Mouse (Mus musculus): ENCODE data around the gene Tigd3.

Gene Tigd3

DNA sequence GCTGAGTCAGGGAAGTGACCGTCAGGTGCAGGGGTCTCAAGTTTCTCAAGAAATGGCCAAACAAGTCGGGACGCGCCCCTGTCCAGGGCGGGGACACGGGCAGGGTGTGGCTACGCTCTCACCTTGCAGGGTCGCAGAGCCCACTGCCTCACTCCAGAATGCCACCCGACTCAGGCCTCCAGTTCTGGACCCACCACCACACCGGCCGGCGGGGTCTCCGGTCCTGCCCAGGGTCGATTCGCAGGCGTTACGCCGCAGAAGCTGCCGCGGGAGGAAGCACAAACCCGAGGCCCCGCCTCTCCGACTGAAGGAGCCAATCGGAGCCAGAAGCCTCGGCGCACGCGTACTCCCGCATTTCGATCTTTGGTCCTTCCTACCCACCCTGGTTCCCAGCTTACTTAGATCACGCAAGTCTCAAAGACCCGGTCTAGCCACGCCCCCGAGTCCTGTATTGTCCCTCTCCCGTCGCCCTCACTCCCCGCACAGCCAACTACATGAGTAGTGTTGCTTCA, 18.9 kb downstream of the Tigd3 start, which contains the start of gene Frmd8:
TSS of gene Frmd8 (minus strand) at position 306 of the 512 bp plus-strand sequence.
- DNase-seq = peak; percentile 95

DNA sequence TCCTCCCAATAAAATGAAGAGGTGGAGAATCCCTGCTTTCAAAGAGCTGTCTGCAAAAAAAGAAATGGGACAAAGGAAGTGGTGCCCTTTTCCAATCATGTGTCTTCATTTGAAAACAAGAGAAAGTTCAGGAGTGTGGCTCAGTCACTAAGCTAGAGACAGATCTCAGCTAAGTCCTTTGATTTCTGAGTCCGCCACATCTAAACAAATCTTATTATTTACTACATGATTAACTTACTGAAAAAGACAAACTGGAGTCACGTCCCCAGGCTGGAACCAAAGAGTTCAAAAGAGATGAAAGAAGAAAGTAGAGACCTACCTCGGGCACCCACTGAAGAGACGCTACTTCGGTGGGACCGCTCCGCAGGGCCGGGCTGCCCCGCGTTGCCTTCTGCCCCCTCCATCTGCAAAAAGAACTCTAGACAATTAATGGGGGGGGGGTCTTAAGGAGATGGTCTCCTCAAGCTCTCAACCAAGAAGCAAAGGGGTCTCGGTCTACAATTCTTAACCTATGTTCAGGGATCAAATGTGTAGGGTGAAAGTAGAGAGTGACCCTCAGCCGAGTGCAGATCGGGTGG, 19.5 kb downstream of the Tigd3 start:
- no peak for DNase-seq

DNA sequence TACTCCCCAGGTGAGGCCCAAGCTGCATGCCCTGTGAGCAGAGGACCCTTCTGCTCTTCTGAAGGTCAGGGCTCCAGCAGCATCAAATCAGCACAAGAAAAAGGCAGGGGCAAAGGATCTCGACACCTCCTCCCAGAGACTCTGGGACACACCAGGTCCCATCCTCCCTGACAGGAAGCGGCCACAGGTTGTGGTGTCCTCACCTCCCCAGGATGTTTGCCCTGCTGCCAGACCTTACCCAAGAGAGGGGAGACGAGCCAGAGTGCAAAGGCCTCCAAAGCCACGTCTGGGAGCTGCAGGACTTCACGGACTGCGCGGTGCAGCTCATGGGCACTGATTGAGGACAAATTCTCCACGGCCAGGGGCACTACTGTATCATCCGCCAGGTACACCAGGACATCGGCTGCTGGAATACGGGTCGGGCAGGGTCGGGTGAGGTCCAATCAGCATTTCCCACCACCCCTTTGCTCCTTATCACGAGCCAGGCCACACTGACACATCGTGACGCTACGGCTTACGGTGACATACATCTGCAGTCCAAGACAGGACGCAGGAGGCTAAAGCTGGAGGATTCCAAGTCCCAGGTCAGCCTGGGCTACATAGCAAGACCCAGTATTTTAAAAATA, 20.9 kb downstream of the Tigd3 start:
- no peak for DNase-seq

DNA sequence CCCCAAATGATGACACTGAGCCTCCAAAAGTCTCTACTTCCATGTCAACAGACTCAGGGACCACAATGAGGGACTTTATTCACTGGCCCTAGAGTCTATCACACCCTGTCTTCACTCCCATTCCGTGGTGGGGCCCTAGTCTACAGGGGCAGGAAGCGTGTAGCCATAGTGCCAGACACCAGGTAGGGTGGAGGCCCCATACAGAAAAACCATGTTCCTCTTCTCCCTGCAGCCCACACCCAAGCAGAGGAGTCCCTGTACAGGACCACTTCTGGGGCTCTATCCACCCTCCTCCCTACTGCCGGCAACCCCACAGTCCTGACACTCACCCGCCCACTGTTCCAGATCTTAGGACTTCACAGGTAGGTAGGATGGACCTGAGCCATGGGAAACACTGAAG, 21.4 kb downstream of the Tigd3 start:
- DNase-seq = no peak

DNA sequence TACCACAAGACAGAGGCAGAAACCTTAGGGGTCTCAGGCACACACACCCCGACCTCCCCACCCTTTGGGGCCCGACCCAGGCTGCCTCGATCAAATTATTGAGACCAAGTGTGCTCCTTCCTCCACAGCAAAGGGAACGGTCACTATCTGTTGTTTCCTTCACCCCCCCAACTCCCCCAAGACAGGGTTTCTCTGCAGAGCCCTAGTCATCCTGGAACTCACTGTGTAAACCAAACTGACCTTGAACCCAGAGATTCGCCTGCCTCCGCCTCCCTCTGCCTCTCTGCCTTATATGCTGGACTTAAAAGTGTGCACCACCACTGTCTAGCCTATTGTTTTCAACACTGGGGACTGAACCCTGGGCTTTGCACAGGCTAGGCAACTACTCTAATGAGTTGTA, 22.3 kb downstream of the Tigd3 start:
- no peak for DNase-seq

DNA sequence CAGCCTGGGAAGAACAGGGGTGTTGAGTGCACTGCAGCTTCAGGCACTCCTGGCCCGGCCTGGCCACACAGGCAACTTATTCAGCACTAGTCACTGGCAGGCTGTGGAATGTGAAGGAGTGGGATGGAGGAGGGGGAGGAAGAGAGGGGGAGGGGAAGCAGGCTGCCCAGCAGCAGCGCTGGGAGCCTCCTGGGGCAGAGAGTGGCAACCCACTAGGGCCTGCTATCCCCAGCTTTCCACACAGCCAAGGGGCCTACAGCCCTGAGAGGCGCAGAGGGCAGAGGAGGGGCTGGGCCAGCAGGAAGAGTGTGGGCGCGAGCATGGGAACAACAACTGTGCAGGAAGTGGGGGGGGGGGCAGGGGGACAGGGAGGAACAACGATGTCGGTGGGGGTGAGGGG, 22.7 kb downstream of the Tigd3 start:
- DNase-seq = no peak

DNA sequence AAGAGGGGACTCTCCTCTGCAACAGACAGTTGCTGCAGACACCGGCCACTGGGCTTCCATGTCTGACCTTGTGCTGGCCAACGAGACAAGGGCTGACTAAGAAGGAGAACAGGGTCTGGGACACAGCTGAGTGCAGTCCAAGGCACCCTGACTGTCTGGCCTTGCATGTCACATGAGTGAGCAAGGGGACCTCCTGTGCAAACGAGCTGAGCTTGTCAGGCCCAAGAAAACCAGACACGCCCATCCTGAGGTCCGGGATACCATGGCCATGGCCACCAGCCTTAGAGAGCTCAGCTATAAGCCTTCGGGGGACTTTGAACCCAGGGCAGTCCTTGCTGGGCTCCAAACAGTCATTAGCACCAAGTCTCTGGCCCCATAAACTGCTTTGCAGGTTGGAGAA, 25.9 kb downstream of the Tigd3 start:
- DNase-seq = no peak

DNA sequence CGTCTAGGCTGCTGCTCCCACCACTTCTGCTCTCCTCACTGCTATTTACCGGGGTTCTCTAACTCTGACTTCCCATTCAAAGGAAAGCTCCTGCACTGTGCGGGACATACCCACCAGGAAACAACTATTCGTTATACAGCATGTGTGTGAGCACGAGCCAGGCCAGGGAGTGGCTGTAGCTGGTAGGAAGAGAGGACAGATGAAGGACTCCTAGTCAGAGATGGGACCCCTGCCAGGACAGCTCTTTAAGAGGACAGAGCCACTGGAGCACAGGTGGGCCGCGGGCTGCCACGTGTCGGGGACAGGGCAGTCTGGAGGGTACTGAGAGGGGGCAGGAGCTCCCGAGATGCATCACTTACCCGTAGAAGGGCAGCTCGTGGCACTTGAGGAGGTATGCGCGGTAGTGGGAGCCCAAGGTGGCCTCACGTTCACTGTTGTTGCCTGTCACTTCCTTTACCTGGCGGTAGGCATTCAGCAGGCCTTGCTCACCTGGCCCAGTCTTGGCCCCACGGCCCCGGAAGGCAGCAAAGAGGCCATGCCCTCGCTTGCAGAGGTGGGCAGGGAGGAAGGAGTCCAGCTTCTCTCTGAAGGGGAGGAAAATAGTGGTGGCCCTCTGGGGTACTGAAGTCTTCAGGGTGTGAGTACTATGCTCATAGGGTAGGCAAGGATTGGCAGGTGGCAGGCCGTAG, 29.1 kb downstream of the Tigd3 start:
- no peak for DNase-seq

DNA sequence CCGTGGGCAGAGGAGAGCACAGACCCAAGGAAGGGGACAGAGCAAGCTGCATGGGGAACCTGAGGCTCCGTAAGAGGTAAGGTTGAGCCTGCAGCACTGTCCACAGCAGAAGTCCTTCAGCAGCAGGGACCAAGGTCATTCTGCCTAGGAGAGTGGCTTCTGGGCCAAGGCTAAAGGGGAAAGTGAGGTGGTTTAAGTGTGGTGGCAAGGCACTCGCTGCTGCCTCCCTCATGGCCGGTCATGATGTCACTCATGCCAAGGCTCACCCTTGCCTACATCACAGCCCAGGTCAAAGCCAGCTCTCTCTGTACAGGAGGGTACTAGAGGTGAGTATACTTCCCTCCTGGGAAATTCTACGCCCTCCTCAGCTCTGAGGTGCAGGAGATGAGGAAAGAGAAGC, 30.2 kb downstream of the Tigd3 start:
- no peak for DNase-seq

DNA sequence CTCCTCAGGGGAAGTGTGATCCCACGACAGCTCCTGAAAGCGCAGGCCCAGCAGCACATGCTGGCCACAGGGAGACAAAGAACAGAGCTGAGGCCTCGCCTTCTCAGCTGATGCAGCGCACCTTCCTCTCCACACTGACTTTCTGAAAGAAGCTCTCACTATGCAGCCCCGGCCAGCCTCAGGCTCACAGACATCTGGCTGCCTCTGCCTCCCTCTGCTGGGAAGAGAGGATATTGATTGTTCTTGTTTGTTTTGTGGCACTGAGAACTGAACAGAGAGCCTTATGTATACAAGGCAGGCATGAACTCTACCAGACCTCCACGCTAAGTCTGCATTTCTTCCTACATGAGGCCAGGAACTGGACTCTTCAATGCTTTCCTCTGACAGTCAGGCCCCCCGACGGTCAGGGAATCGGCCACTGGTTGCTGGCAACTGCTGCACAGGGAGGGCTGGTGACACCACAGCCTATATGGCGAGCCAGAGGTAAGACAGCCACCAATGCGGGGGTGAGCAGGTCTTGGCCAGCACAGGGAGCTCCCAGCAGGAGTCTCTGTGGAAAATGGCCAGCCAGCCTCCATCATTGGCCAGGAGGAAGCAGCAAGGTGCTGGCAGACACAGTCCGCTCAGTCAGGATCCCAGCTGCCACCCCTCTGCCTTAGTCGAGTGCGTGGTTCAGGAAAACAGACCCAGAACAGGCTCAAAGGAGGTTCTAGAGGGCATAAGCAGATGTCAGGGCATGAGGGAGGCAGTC, 31.4 kb downstream of the Tigd3 start:
- peak; percentile 42 to 58 for DNase-seq

DNA sequence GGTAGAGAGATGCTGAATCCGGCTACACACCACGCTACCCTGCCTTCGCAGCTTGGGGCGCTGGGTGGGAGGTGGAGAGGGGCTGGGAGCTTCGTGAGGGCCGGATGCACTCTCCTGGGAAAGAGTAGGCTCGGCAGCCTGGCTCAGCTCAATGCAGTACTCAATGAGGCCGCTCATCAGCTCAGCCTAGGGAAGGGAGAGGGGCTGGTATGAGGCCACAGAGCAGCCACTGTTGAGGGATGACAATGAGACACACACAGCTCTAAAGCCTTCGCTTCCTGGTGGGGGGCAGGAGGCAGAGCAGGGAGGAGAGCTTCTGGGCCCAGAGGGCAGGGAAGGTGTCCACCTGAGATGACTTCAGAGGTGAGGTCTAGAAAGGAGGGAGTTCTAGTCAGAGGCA, 37.3 kb downstream of the Tigd3 start:
- no peak for DNase-seq

DNA sequence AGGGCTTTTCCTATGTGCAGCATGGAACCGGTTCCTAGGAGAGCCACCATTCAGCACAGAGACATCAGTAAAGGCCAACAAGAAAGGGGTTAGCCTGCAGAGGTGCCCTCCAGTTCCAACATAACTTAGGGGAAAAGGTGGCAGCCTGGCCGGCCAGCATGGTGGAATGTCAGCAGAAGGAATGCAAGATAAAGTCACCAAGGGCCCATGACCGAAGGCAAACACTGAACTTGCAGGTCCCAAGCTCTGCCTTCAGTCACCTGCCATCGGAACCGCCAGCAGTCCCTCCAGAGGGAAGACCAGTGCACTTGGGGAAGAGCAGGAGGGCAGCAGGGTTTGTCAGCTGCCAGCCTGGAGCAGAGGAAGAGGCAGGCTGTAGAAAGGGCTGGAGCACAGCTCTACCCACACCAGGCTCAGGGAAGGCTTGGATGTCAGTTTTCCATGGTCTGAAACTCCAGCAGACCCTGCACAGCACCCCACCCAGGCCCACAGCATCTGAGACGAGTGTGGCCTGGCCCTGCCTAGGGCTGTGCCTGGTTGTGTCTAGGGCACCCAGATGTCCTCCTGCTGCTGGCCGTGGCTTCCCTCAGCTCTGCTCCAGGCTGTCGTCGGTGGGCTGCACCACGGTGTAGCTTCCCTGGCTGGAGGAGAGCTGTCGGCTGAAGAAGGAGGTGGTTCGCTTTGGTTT, 41.8 kb downstream of the Tigd3 start:
- no peak for DNase-seq

DNA sequence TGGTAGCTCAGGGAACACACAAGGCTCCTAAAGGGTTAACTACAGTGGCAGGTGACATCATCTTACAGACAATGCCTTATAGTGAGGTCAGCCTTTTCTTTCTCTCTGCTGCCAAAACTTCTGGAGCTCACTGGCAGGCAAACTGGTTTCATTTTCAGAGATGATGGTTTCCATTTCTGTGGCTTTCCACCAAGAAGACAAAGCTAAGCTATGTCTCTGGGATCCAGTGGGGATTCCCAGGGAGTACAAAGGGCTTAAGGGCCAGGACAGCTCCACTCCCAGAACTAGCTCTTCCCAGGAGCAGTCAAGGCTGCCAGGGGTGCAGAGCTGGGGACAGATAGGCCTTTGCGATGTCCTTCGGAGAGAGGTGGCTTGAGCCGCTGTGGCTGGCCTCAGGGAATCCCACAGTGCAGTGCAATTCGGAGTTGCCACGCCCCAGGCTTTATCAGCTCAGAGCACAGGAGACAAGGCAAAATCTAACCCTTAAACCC, 42.4 kb downstream of the Tigd3 start:
- DNase-seq = no peak

DNA sequence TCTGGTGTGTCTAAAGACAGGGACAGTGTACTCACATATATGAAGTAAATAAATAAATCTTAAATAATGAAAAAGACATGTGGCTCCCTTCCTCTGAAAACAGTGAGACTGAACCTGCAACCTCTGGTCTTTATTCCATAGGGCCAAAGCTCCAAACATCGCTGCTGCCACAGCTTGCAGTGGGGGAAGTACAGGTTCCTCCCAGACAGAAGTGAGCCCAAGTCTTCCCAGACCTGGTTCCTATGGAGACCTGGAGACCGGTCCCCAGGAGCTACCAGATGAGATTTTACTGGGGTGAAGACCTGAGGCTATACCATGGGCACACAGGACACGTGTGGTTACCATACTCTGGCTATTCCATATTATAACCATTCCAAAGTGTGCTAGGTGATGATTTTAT, 43.1 kb downstream of the Tigd3 start:
- DNase-seq = no peak

DNA sequence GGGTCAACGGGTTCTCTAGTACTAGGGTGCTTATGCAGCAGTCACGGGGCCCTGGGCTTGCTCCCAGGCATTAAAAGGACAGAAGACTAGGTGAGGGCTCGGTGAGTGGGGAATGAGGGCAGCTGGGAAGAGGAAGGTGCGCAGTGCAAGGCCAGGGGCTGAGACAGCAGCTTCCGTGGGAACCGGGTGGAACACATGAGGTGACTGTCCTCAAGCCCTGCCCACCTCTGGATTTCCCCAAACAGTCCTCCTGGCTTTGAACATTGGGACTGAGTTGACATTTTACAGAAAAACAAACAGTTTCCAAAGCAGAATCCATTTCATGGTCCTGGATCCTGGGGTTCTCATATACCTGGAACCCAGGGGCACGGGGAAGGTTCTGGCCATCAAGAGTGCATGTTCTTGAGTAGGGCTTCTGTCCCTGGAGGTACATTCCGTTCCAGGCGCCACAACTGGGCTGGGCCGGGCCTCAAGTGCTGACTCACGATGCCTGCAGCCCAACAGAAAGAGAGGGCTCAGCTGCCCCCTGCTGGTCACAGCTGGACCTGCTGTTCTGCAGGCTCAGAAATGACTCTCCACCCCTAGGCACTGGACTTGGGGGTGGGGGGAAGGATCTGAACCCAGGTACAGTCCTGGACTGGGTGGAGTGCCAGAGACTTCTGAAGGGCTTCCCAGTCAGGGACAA, 44.0 kb downstream of the Tigd3 start:
- DNase-seq = peak; percentile 96 to 98

DNA sequence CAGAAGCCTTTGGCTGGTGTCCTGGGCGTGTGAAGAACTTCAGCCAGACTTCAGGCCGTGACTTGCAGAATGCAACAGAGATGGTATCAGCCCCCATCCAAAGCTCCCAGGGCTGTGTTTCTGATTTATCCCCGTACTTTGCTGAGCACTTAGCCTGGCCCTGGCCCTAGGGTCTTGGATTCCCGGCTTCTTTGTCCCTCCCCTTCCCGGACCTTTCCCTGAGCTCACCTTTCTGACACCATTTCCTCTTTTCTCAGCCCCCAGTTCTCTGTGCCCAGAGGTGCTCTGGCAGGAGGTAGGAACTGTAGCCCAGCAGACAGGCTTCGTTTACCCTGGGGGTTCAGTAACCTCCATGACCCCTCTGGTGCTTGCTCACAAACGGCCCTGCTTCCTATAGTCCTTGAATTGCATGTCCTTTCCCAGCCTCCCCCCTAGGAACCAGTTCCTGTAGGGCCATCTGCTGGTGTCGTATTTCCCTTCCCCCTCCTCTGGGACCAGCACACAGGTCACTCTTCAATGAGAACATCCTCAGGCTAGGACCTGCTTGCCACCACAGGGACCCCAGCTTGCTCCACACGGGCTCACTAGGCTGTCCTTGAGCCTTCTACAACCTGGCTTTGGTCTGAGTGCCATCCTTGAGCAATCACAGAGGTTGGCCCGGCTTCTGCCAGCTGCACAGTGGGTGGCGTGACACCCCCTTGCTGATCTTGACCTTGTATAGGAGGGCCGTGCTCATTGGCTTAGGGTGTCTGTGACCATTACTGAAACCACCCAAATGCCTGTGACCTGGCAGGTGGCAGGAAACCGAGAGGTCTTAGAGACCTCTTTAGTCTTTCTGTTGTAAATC, 44.9 kb downstream of the Tigd3 start:
- peak; percentile 60 to 65 for DNase-seq

DNA sequence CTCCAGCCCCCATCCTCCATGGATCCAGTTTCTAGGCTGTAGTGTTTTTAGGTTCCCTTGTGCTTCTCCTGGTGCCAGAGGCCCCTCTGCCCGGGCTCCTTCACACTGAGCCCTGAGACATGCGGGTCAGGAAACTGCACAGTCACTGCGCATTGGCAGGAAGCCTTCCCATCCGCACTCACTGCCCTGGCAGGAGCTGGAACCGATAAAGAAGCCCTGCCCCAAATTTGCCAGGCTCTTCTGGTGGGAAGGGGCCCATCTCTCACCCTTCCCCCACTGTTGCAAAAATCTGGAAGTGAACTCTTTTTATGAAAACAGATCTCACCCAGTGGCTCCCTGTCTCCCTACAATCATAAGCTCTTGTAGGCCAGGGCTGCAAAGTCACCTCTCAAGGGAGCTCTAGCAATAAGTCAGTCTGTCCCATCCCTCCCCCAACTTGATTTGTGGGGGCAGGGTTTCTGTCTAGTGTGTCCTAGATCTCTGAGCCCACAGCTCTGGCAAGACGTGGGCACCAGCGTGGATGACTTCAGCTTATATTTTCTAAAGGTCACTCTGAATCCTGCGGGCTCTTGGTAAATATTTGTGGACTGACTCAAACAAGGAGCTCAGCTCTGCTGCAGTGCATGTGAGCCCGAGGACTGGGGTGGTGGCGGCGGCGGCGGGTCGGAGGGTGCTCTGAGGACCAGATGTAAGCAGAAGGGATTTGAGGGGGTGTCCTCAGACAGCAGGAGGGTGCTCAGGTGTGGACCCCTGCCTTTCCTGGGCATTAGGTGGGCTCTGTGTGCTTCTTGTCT, 45.7 kb downstream of the Tigd3 start:
- DNase-seq = peak; percentile 78 to 79

DNA sequence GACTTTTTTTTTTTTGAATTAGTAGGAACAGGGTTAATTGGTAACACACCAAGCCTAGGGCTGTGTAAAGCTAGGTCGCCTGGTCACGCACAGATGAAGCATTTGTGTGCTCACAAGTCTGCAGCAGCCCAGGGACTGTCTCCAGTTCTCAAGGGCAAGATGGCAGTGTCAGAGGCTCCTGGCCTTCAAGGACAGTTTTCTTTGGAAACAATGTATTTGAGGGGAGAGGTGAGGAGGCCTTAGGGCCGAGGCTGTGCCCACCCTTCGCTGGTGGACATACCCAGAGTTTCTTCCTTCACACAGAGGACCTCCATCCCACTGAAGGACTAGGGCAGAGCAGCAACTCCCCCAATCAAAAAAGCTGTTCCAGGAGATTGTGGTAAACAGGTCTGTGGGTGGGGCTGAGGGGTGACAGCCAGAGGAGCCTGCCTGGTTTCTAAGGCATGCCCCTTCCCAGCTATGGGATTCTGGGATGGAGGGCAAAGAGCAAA, 46.6 kb downstream of the Tigd3 start:
- peak; percentile 51 to 63 for DNase-seq

DNA sequence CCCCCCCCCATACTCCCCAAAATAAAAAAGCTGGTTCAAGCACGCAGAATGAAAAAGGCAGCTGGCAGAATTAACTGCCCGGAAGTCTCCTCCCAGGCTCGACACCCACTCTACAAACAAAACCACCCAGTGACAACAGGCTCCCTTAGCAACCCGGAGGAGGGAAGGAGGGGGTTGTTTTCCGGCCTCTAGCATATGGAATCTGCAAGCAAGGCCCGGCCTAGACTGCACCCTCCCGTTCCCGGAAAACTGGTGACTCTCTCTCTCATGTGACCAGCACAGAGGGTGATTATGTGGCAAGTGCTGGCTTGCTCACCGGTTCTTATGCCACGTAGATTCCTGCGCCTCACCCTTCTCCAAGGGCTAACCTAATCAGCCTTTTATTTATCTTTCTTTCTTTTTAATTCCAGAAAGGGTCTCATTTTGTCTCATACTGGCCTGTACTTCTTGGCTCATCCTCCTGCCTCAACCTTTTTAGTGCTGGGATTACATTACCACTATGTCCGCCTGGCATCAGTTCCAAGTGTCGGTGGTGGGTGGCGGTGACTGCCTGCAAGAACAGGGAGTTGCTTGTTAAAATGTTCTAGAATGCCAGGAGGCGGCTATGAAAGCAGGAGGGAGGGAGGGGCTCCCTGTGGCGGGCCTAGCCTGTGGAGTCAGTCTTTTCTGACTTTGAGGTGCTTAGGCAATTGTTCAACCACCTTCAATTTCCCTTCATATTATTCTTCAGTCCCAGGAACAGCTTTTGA, 47.2 kb downstream of the Tigd3 start:
- DNase-seq = peak; percentile 88

Measured in cerebellum, postnatal 14 days (tissue).